Mouse (Mus musculus): ENCODE measurements at regions not wholly inside any gene's neighbourhood (a gene's known extent, or its start where the extent isn't known, plus 50 kb on each side); places are given as distances from the start of the nearest gene placed in this dataset.
A peak's percentile ranks its signal among the peaks of the same experiment; 100 is the strongest.

DNA sequence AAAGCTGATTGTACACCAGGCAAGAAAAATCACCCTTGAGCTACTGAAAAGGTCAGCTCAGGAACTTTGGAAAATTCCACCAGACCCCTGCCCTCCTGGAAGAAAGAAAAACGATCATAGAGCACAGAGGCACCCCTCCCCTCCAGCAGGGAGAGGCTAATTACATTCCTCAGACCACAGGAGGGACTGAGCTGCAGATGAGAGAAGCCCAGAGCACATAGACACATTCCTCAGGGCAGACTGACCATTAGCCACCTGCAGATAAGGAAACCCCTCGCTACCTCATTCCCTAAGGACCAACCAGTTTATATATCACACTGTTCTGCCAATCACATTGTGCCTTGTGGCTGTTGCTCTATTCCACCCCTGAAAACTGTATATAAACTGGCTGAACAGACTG, 230.3 kb downstream of the Parp8 start:
- DNase-seq (ENCODE audit: low read depth, low spot score): no peak
- WGBS: 29% methylated on average over 2 of the region's 2 CpGs

DNA sequence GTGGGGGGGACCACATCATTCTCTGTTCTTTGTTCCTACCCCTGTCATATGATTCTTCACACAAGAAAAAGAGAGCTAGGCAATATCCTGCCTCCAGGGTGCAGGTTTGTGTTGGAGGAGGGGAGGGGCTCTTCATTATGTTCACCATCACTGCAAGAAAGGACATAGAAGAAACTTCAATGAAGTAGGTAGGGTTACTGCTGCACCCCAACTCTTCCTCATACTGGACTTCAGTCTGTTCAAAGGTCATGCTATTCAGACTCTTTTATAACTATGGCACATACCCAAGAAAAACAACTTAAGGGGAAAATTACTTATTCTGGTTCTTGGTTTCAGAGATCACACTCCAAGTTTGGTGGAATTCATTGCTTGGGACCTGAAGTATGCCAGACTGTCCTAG, 243.7 kb downstream of the Parp8 start:
- DNase-seq (ENCODE audit: low read depth, low spot score): no peak

DNA sequence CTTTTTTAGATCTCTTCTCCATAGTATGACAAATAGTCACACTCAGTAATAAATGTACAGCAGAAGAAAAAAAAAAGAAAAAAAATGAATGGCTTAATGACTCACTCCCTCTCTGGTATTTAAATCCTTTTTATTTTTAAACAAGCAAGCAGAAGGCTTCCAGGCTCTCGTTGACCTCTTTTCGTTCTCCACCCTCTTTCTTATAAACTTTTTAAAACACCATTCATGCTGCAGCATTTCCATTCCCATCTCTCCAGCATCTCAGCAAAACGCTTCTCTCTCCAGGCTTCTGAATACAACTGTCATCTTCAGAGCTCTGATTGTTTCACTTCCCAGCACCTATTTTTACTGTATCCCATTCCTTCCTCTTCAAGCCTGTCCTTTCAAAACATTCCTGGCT, 259.8 kb downstream of the Parp8 start:
- 46% methylated on average over 3 of the region's 3 CpGs for WGBS
- DNase-seq (ENCODE audit: low read depth, low spot score): no peak

DNA sequence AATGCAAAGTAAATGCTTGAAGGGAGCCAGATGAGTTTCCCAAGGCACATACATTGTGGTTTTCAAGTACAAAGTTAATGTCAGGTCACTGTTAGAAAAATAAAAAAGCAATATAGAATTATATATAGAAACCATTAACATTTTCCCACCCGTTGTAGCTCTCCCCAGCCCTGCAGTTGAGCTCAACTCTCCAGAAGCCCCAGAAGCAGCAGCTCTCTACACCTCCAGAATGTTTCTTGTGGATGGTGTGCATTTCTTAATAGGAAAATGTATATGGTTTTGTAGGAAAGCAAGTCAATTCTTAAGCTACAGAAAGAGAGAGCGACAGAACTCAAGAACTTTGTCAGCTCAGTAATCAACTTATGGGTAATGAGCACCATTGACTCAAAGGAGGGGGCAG, 265.4 kb downstream of the Parp8 start:
- no peak for DNase-seq (ENCODE audit: low read depth, low spot score)
- WGBS: 80% methylated on average over 2 of the region's 2 CpGs

DNA sequence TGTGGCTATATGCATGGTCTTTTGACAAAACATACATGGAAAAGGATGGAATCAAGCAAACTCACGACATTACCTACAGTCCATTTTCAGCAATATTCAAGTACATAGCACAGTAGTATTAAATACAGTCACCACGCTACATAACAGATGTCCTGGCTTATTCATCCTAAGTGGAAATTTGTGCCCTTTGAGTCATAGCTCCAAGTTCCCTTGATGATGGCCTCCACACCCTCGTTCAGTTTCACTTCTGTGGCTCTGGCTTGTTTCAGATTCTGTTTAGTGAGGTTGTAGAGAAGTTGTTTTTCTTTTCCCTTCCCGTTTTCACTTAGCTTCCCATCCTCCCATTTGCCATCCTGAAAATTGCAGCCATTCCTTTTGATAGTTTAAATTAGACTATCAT, 284.5 kb downstream of the Parp8 start:
- no peak for DNase-seq (ENCODE audit: low read depth, low spot score)
- WGBS: 55% methylated on average over 4 of the region's 4 CpGs

DNA sequence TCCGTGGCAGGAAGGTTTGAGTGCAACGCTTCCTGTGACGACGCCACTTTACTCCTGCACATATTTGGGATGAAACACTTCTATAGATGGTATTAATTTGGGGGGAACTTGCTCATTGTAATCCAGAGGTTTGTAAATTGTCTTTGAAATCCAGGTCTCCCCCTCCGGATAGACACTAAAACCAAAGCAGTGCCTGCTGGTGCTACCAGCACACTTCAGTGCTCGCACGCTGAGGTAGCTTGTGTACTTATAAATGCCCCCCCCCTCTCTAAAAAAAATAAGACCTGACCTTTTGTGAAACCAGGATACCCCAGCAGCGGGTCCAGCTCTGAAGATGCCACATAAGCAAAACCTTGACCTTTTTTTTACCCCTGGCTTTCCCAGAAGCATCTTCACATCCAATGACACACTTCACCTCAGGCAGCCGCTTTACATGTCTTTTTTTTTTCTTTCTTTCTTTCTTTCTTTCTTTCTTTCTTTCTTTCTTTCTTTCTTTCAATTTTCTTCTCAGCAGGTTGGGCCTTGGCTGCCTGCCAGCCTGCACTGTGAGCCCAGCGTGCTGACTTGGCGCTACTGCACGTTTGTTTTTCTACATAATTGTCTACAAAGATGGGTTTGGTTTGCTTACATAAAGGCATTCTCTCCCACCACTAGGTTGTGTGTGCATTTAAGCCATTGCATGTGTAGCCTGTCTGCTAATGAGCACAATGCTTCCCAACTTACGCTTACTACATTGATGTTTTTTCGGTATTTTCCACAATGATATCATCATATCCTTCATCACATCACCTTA, 301.8 kb downstream of the Parp8 start:
- 60% methylated on average over 14 of the region's 14 CpGs for WGBS
- no peak for DNase-seq (ENCODE audit: low read depth, low spot score)

DNA sequence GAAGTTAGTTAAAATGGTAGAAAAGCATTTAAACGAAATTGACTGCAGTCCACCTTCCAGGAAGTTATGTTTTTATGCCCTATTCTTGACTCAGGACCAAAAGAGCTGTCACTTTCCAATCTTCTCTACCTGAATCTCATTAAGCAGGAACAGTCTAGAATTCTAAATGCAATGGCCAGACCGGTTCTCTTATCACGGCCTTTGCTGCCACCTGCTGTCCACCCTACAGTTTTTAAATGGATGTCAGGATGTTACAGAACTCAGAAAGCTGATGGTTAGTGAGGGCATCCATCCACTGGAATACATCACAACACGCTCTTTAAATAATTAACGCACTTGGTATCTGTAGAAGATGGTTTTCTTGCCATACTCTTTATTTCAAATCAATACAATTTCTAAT, 310.5 kb downstream of the Parp8 start:
- 14% methylated on average over 5 of the region's 5 CpGs for WGBS
- peak; percentile 21 for DNase-seq (ENCODE audit: low read depth, low spot score)

DNA sequence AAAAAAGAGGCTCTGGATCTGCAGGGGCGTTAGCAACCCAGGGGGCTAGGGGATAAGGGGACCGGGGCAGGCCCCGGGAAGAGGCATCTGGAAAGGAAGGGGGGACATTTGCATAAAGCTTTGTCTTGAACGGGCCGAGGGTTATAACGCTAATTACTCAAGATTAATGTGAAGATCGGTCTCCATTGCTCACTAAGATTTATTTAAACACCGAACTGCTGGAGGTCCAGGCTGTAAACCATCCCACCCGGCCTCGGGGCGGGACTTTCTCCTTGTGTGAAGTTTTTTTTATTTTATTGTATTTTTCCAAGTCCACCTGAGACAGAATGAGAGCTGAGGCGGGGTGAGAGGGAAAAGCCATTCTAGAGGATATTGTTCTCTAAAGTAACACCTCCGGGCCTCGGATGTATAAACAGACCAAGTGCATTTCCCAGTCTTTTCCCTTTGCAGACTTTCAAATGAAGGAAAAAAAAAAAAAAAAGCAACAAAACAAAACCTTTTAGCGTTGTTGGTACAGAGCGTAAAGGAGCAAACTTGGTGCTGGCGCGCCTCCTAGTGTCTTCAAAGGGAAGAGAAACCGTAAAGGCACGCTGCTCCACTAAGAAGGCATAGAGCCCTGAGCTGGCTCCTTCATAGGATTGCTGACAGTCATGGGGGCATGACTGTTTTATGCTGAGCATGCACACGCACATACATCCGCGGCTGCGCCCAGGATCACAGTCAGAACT, 313.3 kb downstream of the Parp8 start:
- WGBS: under 1% methylated on average over 24 of the region's 24 CpGs
- peak; percentile 42 for DNase-seq (ENCODE audit: low read depth, low spot score)

DNA sequence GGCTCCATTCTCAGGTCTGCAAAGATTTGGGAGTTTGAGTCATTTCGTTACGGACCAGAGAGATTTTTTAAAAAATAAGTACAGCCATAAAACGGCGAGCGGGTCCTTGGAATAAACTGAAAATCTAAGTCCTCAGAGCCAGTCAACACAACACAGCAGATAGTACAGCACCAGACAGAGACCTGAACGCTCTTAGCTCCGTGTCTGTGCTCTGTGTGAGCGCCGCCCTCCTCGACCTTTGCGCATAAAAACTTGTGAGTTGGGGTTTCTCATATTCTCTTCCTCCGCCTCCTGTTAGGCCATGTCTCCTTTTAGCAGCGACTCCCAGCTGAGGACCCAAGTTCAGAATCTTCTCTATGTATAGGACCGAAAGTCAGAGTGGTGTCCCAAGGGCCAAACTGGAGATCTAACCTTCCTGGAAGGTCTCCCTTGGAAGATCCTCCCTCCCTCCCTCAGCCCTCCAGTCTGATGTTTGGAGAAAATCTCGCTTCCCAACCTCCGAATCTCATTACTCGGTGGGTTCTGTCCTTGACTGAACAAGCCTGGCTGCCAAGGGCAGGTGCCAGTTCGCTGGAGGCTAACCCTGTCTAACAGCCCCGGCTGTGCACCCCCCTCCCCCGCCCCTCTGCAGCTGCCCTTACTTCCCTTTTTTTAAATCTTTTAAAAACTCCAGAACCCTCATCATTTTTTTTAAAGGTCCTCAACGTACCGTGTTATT, 314.0 kb downstream of the Parp8 start:
- 7% methylated on average over 22 of the region's 22 CpGs for WGBS
- no peak for DNase-seq (ENCODE audit: low read depth, low spot score)

DNA sequence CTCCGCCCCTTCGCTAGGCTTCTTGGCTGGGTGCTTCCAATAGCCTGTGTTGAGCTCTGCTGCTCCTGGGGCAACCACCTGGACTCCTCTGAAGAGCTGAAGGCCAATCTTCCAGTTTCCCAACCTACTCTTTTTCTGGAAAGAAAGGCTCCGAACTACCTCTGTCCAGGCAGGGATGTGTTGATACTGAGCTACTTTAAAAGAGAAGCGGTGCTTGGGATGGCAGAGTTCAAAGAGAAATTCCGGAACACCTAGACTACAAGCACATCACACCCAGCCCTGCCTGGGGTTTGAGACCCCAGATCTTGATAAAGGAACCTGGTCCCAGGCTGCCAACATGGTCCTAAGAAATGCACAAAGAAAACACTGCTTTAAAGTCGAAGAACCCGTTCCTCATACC, 315.7 kb downstream of the Parp8 start:
- no peak for DNase-seq (ENCODE audit: low read depth, low spot score)
- 43% methylated on average over 7 of the region's 7 CpGs for WGBS

DNA sequence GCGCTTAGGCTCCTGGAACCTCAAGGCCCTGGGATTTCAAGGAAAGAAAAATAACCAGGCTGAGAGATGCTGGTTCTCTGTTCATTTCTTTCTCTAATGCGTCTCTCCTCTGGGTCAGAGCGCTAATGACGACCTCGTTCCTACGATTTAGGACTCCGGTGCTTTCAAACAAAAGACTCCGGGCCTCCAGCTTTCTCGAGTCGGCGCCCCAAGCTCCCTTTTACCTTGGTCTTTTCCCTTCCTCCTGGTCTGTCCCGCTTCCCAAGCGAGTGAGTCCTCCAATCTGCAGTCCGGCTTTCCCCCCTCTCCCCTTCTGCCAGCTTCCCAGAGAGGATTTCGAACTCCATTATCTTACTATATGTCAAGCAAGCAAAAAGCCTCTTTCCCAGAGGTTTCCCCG, 316.5 kb downstream of the Parp8 start:
- WGBS: 16% methylated on average over 16 of the region's 16 CpGs
- no peak for DNase-seq (ENCODE audit: low read depth, low spot score)

DNA sequence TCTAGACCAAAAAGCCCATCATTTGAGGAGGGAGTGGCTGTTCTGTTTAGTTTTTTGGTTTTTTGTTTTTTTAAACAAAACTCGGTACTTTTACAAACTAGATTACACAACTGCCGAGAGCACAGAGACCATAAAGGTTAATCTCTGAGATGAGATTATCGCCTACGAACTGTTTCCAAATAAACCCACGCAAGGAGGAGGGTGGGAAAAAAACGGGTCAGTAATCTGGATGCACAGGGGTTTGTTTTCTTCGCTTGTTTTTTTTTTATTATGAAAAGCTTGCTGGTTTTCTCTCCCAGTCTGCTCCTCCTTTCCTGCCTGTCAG, 316.9 kb downstream of the Parp8 start:
- WGBS: 7% methylated on average over 7 of the region's 7 CpGs
- DNase-seq (ENCODE audit: low read depth, low spot score): no peak

DNA sequence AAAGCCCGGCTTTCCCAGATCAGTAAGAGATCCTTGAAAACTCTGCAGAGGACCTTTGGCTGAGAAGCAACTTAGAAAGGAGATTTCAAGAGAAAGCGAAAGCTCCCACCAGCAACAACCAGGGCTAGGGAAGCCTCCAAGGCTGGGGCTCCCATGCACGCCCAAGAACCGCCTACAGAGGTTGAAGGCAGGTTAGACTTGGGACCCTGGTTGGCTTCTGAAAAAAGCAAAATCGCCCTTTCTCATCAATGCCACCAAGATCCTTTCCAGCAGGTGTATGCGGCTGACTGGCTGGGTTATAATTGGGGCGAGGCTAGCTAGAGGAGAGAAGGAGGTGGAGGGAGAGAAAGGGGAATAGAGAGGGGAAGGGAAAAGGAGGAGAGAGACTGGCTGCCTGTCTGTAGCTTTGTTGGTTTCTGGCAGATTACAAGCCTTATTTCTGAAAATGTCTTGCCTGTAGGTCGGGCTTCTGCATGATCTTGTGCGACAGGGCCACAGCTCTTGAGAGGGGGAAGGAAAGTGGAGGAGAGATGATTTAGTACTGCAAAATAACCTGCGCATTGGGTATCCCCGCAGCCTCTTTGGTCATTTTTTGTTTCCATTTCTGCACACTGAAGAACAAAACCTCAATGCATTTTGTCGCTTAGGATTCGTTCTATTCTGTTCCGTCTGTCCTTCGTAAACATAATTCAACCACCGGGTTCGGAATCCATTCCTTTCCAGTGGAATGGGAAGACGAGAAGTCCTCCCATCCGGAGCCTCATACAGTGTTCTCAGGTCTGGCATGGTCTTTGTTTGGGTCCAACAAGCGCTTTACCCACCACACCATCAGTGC, 317.5 kb downstream of the Parp8 start:
- no peak for DNase-seq (ENCODE audit: low read depth, low spot score)
- WGBS: 8% methylated on average over 20 of the region's 20 CpGs

DNA sequence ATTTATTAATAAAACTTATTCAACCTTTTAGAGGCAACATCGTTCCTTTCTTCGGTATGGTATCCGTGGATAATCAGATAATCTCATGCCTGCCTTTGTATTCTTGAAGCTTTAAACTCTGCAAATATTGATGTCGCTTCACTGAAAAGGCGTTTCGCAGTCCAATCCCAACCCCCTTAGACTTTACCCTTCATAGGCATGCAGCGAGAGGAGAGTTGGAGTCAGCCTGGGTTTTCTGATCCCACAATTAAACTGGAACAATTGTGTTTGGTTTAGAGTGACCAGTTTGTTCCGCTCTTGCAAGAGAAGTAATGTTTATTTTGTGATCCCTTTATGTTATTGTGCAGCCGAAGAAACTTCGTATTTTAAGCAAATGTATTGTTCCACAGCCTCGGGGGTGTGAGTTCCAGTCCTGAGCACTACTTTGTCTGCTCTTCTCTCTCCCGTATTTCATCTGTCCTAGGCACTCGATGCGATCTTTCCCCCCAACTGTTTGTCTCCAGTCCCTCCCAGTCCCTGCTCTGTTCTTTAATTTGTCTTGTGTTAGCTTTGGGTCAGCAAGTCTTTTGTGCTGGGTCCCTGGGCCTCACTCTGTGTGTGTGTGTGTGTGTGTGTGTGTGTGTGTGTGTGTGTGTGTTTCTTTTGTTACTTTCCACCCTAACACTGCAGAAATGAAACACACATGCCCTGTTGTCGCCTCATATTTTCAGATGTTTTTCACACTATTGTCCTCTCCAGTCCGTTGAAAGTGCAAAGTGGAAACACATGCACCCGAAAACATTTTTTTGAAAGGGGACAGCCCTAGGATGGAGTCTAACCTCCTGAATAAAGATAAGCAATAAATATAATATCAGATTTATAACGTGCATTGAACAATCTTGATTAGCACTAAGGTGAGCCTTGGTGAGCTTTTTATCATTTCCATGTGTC, 318.7 kb downstream of the Parp8 start:
- WGBS: 16% methylated on average over 18 of the region's 18 CpGs
- DNase-seq (ENCODE audit: low read depth, low spot score): no peak

DNA sequence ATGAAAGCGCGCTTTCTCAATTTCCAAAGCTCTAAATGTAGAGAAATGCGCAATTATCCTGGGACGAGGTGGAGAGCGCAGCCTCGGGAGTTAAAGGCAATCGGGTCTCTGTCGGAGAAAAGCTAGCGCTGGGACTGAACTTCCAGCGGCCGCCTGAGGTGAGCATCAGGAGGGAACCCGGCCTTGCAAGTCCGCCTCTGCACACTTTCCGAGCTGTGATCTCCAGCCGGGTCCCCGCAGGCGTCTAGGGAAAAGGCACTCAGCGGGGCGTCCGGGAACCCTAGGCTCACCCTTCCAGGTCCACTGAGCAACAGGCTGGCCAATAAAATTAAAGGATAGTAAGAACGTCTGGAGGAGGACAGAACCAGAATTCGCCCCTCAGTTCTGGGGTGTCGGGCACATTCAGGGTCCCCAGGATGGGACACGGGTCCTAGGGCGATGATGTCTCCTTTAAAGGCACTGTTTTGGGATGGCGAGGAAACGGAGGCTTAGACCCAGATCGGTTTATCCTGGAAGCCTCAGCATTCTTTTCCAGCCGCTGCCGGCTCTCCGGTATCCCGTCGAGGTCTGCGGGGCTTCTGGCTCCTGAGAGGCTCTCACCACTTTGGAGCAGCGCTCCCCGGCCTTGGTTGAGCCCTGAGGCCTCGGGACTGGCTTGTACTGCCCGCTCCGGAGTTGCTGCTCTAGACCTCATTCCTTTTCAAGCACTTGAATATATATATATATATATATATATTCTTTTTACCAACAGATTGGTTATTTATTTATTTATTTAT, 319.5 kb downstream of the Parp8 start:
- 4% methylated on average over 39 of the region's 39 CpGs for WGBS

DNA sequence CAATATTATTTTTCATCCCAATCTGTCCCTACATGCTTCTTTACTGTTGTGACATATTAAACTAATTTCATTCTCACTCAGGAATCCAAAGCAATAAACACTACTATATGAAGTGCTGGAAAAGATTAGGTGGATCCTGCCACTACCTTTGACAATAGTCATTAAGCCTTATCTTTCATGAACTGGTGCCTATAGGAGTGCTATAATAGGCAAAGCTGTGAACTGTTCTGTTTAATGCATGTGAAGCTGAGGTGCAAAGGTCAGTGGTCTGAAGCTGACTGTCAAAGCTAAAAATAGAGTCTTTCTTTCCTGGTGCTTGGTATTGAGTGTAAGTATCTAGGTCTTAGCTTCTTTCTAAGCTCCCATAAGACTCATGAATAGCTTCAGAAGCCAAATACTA, 336.6 kb downstream of the Parp8 start:
- DNase-seq (ENCODE audit: low read depth, low spot score): no peak

More for the DNA sequence above, 319.5 kb downstream of the Parp8 start:
- DNase-seq (ENCODE audit: low read depth, low spot score): no peak
